Mouse (Mus musculus) heart, adult 2 months (tissue): ENCODE data around the gene Rcan1. TPM values are rescaled to one million over a fixed set of nuclear protein-coding genes. Genes with fewer than 3 reads are reported as not detected.

Experiments used
- DNase-seq, 2 experiments: peaks; one replicate each; pipeline ENCODE4 v3.0.0; 2021
- H3K27ac ChIP-seq: fragments of 200-600 bp; 2 replicates; pipeline ENCODE4 v1.8.1; 2022
- H3K27me3 ChIP-seq: fragments of 200-500 bp; 2 replicates; pipeline ENCODE4 v1.6.1; 2012; ENCODE audit warnings: mild to moderate bottlenecking, low read length, inconsistent platforms, mixed read lengths; ENCODE audit not compliant: control insufficient read depth, insufficient read depth
- H3K36me3 ChIP-seq: fragments of 200-500 bp; 2 replicates; pipeline ENCODE4 v1.6.1; 2012; ENCODE audit warnings: low read length, inconsistent platforms; ENCODE audit not compliant: control insufficient read depth, insufficient read depth
- H3K4me1 ChIP-seq: fragments of 200-500 bp; 2 replicates; pipeline ENCODE4 v1.6.1; 2011; ENCODE audit warnings: low read length; ENCODE audit not compliant: control insufficient read depth, insufficient read depth
- H3K4me3 ChIP-seq: fragments of 200-600 bp; 2 replicates; pipeline ENCODE4 v1.8.1; 2022
- H3K79me2 ChIP-seq: fragments of 200-500 bp; replicated peaks from 2 replicates; pipeline ENCODE4 v1.6.1; 2012; ENCODE audit warnings: mild to moderate bottlenecking, inconsistent platforms, low read length, moderate library complexity, mixed read lengths; ENCODE audit not compliant: control insufficient read depth, insufficient read depth
- H3K9ac ChIP-seq: fragments of 200-500 bp; 2 replicates; pipeline ENCODE4 v1.6.1; 2012; ENCODE audit warnings: low read depth, mild to moderate bottlenecking, control low read depth, inconsistent platforms, low read length, mixed read lengths
- CTCF ChIP-seq: fragments of 200-600 bp; IDR thresholded peaks from 2 replicates; pipeline ENCODE4 v1.8.1; 2022; ENCODE audit warnings: antibody characterized with exemption, mild to moderate bottlenecking, moderate library complexity
- EP300 ChIP-seq: fragments of 200-500 bp; IDR thresholded peaks from 2 replicates; pipeline ENCODE4 v1.6.1; 2011; ENCODE audit warnings: low read depth, low read length, control low read depth; ENCODE audit not compliant: insufficient read depth
- POLR2A ChIP-seq: fragments of 200-500 bp; IDR thresholded peaks from 2 replicates; pipeline ENCODE4 v1.6.1; 2011; ENCODE audit warnings: mild to moderate bottlenecking, low read depth, low read length, control low read depth; ENCODE audit not compliant: insufficient read depth
- WGBS: fragments of 180-500 bp; shearing (Covaris S2); methylation state at CpG from one replicate; pipeline ENCODE4 v1.1.7; 2018; 5-methylcytosine and 5-hydroxymethylcytosine counted together
- intact Hi-C: fragments of 180-260 bp; cut with DNase I; formaldehyde crosslinking; loops from one replicate; pipeline ENCODE4 v1.15.1; 2025
- polyA plus RNA-seq: library from polyadenylated mRNA; depleted of rRNA; stranded (reverse); fragments of >200 nt; gene quantifications from 2 replicates; pipeline ENCODE4 v1.2.3, GENCODE M21; 2012
- total RNA-seq, 2 experiments: library from RNA; stranded (reverse); gene quantifications; 2 replicates each; pipeline ENCODE4 v1.2.3; 2021

Rcan1 gene
- total and polyA plus RNA-seq, 3 experiments, result 40.7 to 112 (median 63.0) TPM

GRCm38 (mm10) chr16:92398574-92399118 is 72.0 kb downstream of the Rcan1 start:
- Histone ChIP-seq H3K4me1 (peaks cover 19% of the 10 kb centered on the region), H3K4me3 (peak overlapping the region; percentile 73), H3K36me3 (no peaks in the 10 kb centered on the region), H3K9ac (no peak overlapping the region), H3K79me2 (no peaks in the 10 kb centered on the region), H3K27me3 (no peaks in the 10 kb centered on the region), H3K27ac (peak overlapping the region; percentile 91)
- intact Hi-C loops, result loop anchor here (2.0 to 5.0 kb wide), 2 partner anchors 46 to 61 kb away; no protein-coding TSS in a partner anchor
- DNase-seq, result no peak
- 29% methylated on average over 6 of the region's 6 CpGs for WGBS
- TF ChIP-seq CTCF, result peak; percentile 50
- no peak for TF ChIP-seq EP300

GRCm38 (mm10) chr16:92397745-92398573 is 72.7 kb downstream of the Rcan1 start:
- 37% methylated on average over 10 of the region's 10 CpGs for WGBS
- H3K27ac ChIP-seq, result peak overlapping the region; percentile 91

GRCm38 (mm10) chr16:92393732-92394131 is 76.9 kb downstream of the Rcan1 start:
- TF ChIP-seq POLR2A (no peak), CTCF (peak; percentile 62)
- no peaks in the 10 kb centered on the region for H3K79me2 ChIP-seq
- DNase-seq, result no peak
- no peak overlapping the region for H3K9ac ChIP-seq
- no peak overlapping the region for H3K27ac ChIP-seq
- no peak overlapping the region for H3K4me3 ChIP-seq
- intact Hi-C loops, result no loop called here
- WGBS, result 90% methylated on average over 3 of the region's 3 CpGs
- no peaks in the 10 kb centered on the region for H3K27me3 ChIP-seq
- H3K4me1 ChIP-seq, result peaks cover 8% of the 10 kb centered on the region
- H3K36me3 ChIP-seq, result no peaks in the 10 kb centered on the region

More at GRCm38 (mm10) chr16:92397745-92398573, 72.7 kb downstream of the Rcan1 start:
- intact Hi-C loops, result loop anchor here (2.0 to 5.0 kb wide), 2 partner anchors 47 to 61 kb away; no protein-coding TSS in a partner anchor
- H3K27me3 ChIP-seq, result no peaks in the 10 kb centered on the region
- DNase-seq, result peak in 1 of 2 experiments; percentile 32
- H3K79me2 ChIP-seq, result no peaks in the 10 kb centered on the region
- peak overlapping the region; percentile 2; the same call in 1 of the 2 replicates for H3K9ac ChIP-seq
- TF ChIP-seq POLR2A, result no peak
- TF ChIP-seq CTCF, result no peak
- TF ChIP-seq EP300, result no peak
- H3K4me1 ChIP-seq, result peaks cover 15% of the 10 kb centered on the region
- H3K4me3 ChIP-seq, result peak overlapping the region; percentile 8; the same call in 1 of the 2 replicates
- H3K36me3 ChIP-seq, result no peaks in the 10 kb centered on the region

GRCm38 (mm10) chr16:92387692-92388091 is 83.0 kb downstream of the Rcan1 start:
- no peak overlapping the region for H3K27ac ChIP-seq
- H3K4me1 ChIP-seq, result no peaks in the 10 kb centered on the region
- DNase-seq, result no peak
- no peaks in the 10 kb centered on the region for H3K27me3 ChIP-seq
- no peak overlapping the region for H3K9ac ChIP-seq
- no peak overlapping the region for H3K4me3 ChIP-seq
- 70% methylated on average over 10 of the region's 10 CpGs for WGBS
- no peaks in the 10 kb centered on the region for H3K36me3 ChIP-seq
- intact Hi-C loops, result loop anchor here (5.0 kb wide), 1 partner anchor 45 kb away; no protein-coding TSS in a partner anchor
- no peak for TF ChIP-seq POLR2A
- no peak for TF ChIP-seq EP300
- no peak for TF ChIP-seq CTCF
- no peaks in the 10 kb centered on the region for H3K79me2 ChIP-seq

- peak; percentile 64 to 85 for DNase-seq
- H3K27me3 ChIP-seq, result no peaks in the 10 kb centered on the region
- H3K79me2 ChIP-seq, result no peaks in the 10 kb centered on the region
- no peaks in the 10 kb centered on the region for H3K4me1 ChIP-seq
- H3K9ac ChIP-seq, result no peak overlapping the region
- intact Hi-C loops, result loop anchor here (1.0 to 5.0 kb wide), 4 partner anchors 43 to 93 kb away; no protein-coding TSS in a partner anchor
- WGBS, result 0% methylated on average over 2 of the region's 2 CpGs
- no peak overlapping the region for H3K27ac ChIP-seq
- no peak overlapping the region for H3K4me3 ChIP-seq
- no peak for TF ChIP-seq POLR2A
- TF ChIP-seq CTCF, result peak; percentile 76
- peak; percentile 35; the same call in 1 of the 2 replicates for TF ChIP-seq EP300
- no peaks in the 10 kb centered on the region for H3K36me3 ChIP-seq
These were observed 85.6 kb downstream of the Rcan1 start for GRCm38 (mm10) chr16:92385062-92385461.

GRCm38 (mm10) chr16:92383412-92383811 is 87.3 kb downstream of the Rcan1 start:
- H3K36me3 ChIP-seq, result no peaks in the 10 kb centered on the region
- H3K79me2 ChIP-seq, result no peaks in the 10 kb centered on the region
- no peak overlapping the region for H3K9ac ChIP-seq
- H3K27me3 ChIP-seq, result no peaks in the 10 kb centered on the region
- TF ChIP-seq EP300, result no peak
- TF ChIP-seq CTCF, result peak; percentile 27
- intact Hi-C loops, result no loop called here
- H3K27ac ChIP-seq, result no peak overlapping the region
- H3K4me3 ChIP-seq, result no peak overlapping the region
- no peaks in the 10 kb centered on the region for H3K4me1 ChIP-seq
- DNase-seq, result no peak
